Mouse (Mus musculus) cerebellum, adult 2 months (tissue): ENCODE data around the gene Mical3.

Source experiments
- CTCF ChIP-seq: fragments of 200-500 bp; IDR thresholded peaks from 2 replicates; pipeline ENCODE4 v1.5.1; 2011; ENCODE audit warnings: low read depth, mild to moderate bottlenecking, control low read depth, low read length, moderate library complexity, borderline replicate concordance; ENCODE audit not compliant: insufficient read depth
- POLR2A ChIP-seq: fragments of 200-500 bp; IDR thresholded peaks from 2 replicates; pipeline ENCODE4 v1.6.1; 2011; ENCODE audit warnings: low read length, control low read depth, borderline replicate concordance; ENCODE audit not compliant: insufficient read depth

DNA sequence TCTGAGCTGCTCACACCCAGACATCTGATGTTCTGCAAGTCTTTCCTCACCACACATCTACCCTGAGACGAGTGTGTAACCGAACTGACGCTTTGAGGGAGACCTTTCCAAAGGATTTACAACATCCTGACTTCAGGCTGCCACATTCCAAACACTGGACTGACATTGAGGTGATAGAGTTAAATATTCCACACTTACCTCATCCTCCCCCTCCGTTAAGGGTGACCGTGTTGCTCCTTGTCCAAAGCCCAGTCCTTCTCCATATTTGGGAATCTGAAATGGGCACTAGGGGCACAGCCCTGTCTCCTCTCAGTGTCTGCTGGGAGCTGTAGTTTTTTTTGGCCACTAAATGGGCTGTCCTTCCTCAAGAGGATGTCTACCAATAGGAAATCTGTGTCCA, 42.7 kb upstream of the Mical3 start:
- TF ChIP-seq CTCF (no peak), POLR2A (no peak)
